Mouse (Mus musculus) lung, postnatal 0 days (tissue): ENCODE measurements around the gene Lamb1.

Source experiments
- CTCF ChIP-seq: IDR thresholded peaks from 2 replicates; pipeline ENCODE4 v1.5.1; 2016; ENCODE audit warnings: antibody characterized with exemption, mild to moderate bottlenecking
- EP300 ChIP-seq: IDR thresholded peaks from 2 replicates; pipeline ENCODE4 v1.6.1; 2016; ENCODE audit warnings: antibody characterized with exemption, mild to moderate bottlenecking, control low read depth

DNA sequence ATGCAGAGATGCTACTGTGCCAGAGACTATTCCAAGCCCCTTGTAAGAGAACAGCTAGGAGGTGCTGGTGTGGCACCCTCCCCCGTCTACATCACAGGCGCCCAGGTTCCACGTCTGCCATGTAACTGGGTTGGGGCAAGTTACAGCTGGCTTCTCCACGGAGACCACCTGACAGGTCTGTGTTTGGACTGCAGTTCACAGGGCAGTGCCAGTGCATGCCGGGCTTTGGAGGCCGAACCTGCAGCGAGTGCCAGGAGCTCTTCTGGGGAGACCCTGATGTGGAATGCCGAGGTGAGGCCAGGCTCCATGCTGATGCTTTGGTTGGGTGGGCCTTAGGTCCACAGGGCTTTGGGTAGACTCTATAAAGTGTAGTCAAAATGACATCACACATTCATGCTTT lies 42.7 kb downstream of the Lamb1 start:
- TF ChIP-seq CTCF: no peak
- TF ChIP-seq EP300: no peak
